Mouse (Mus musculus) subcutaneous adipose tissue, adult 2 months (tissue): ENCODE results near the gene 3830417A13Rik. TPM values are rescaled to one million over a fixed set of nuclear protein-coding genes. Genes with fewer than 3 reads are reported as not detected.

Experiments used
- polyA plus RNA-seq: library from polyadenylated mRNA; depleted of rRNA; stranded (reverse); fragments of >200 nt; gene quantifications from 2 replicates; pipeline ENCODE4 v1.2.3, GENCODE M21; 2012; ENCODE audit warnings: low replicate concordance; rRNA removed

The 3830417A13Rik gene
- 0.09 TPM in 1 of 2 replicates, not detected in the other for polyA plus RNA-seq

DNA sequence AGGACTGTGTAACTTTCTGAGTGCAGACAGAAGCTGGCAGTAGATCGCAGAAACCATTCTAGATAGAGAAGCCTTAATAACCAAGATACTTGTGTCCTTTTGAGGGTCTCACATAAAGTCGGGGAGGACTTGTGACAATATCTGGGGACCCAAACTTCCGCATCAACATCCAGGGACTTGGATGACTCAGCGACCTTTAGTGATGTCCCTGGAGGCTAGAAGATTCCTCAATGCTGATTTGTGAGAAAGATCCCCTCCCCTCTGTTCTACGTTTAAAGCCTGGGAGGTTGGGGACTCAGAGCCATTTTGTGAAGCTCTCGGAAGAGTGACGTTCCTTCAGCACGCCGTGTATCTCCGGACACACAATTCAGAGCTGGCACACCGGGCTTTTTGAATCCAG is at the start of gene 3830417A13Rik:
Gene 3830417A13Rik, plus strand, starts transcription at position 301 of the 400 bp plus-strand sequence.

GRCm38 (mm10) chrX:64152098-64152497 is 21.2 kb upstream of the 3830417A13Rik start, which contains the start of gene Gm6760:
Gene Gm6760, minus strand, starts transcription at chrX:64152198.

Other genes with a start within 250 kb of the 3830417A13Rik start
- not detected in 2 replicates for gene Gm6760, start 21.4 kb upstream of the 3830417A13Rik start, polyA plus RNA-seq
- gene Slitrk4, start 103.4 kb downstream of the 3830417A13Rik start, polyA plus RNA-seq: 0.07 and 0.27 TPM in 2 replicates